Mouse (Mus musculus) ES-E14 (cell line): Measurements from ENCODE around the gene Sec61a1. TPM values are rescaled to one million over a fixed set of nuclear protein-coding genes. Genes with fewer than 3 reads are reported as not detected.

Source experiments
- DNase-seq: peaks from one replicate; pipeline ENCODE4 v3.0.0-alpha.2; 2013; ENCODE audit warnings: low read depth, low spot score
- H3K27ac ChIP-seq: 2 replicates; pipeline ENCODE4 v1.5.1; 2012; ENCODE audit warnings: low read depth, mild to moderate bottlenecking, low read length, moderate library complexity, mixed read lengths; ENCODE audit not compliant: poor library complexity, insufficient read depth, severe bottlenecking
- H3K36me3 ChIP-seq: 2 replicates; pipeline ENCODE4 v1.6.1; 2012; ENCODE audit warnings: mild to moderate bottlenecking, low read length, moderate library complexity, mixed read lengths; ENCODE audit not compliant: control insufficient read depth, poor library complexity, insufficient read depth, severe bottlenecking
- H3K4me1 ChIP-seq, 2 experiments: fragments of 150-350 bp in 1 of 2; sonication (generic) in 1 of 2; 2 replicates each; pipeline ENCODE4 v1.6.1; 2012; ENCODE audit warnings: low read length in 2 of 2, mild to moderate bottlenecking in 1 of 2, mixed read lengths in 1 of 2; ENCODE audit not compliant: control insufficient read depth in 2 of 2, insufficient read depth in 2 of 2, poor library complexity in 1 of 2
- H3K4me3 ChIP-seq, 2 experiments: fragments of 150-350 bp in 1 of 2; sonication (generic) in 1 of 2; 2 replicates each; pipeline ENCODE4 v1.5.1; 2012; ENCODE audit warnings: low read length in 2 of 2, low read depth in 1 of 2, mild to moderate bottlenecking in 1 of 2, mixed read lengths in 1 of 2; ENCODE audit not compliant: insufficient read depth in 1 of 2, poor library complexity in 1 of 2, severe bottlenecking in 1 of 2
- H3K9ac ChIP-seq: 2 replicates; pipeline ENCODE4 v1.6.1; 2012; ENCODE audit warnings: low read depth, mild to moderate bottlenecking, low read length, mixed read lengths; ENCODE audit not compliant: poor library complexity, insufficient read depth, severe bottlenecking
- H3K9me3 ChIP-seq: fragments of 150-350 bp; sonication (generic); 2 replicates; pipeline ENCODE4 v1.6.1; 2012; ENCODE audit warnings: low read depth, mild to moderate bottlenecking, low read length; ENCODE audit not compliant: control insufficient read depth, insufficient read depth
- CHD2 ChIP-seq: IDR thresholded peaks from 2 replicates; pipeline ENCODE4 v1.6.1; 2014; ENCODE audit warnings: mild to moderate bottlenecking, low read depth, low read length, inconsistent platforms
- HCFC1 ChIP-seq: IDR thresholded peaks from 2 replicates; pipeline ENCODE4 v1.6.1; 2012; ENCODE audit warnings: low read length, inconsistent platforms, borderline replicate concordance; ENCODE audit not compliant: insufficient read depth
- MAFK ChIP-seq: IDR thresholded peaks from 2 replicates; pipeline ENCODE4 v1.6.1; 2014; ENCODE audit warnings: mild to moderate bottlenecking, low read depth, low read length, inconsistent platforms; ENCODE audit not compliant: insufficient read depth
- ZC3H11A ChIP-seq: IDR thresholded peaks from 2 replicates; pipeline ENCODE4 v1.6.1; 2012; ENCODE audit warnings: low read depth, mild to moderate bottlenecking, inconsistent platforms, low read length, borderline replicate concordance
- ZNF384 ChIP-seq: IDR thresholded peaks from 2 replicates; pipeline ENCODE4 v1.6.1; 2012; ENCODE audit warnings: low read depth, low read length, inconsistent platforms
- in situ Hi-C, 2 experiments: fragments of 600-800 bp; cut with MboI; formaldehyde crosslinking; loops; one replicate each; pipeline ENCODE4 v1.15.1; 2025; ENCODE audit warnings: low sequenced_read_pairs in 2 of 2, inconsistent platforms in 1 of 2; ENCODE audit not compliant: unreplicated experiment in 2 of 2
- total RNA-seq: library from RNA; depleted of rRNA; stranded (reverse); fragments of 300-350 nt; gene quantifications from 2 replicates; pipeline ENCODE4 v1.2.3, GENCODE M21; 2012

Gene Sec61a1
- total RNA-seq, 1 experiment, result 414 TPM

DNA sequence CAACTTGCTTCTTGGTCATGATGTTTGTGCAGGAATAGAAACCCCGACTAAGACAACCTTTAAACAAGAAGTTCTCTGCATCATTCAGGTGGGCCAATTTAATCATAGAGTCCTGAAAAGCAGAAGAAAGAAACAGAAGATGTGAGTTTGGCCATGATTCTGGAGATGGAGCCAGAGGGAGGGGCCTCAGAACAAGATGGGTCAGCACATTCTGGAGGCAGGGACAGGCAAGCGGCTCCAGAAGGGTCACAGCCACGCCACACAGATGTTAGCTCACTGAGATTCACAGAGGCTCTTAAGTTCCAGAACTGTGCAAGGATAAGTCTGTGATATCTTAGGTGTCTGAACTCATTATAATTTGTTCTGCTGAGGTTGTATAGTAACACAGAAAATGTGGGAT is 25.5 kb upstream of the Sec61a1 start:
- Histone ChIP-seq H3K27ac (no peak overlapping the region), H3K4me3 (no peak overlapping the region), H3K4me1 (no peaks in the 10 kb centered on the region), H3K9me3 (no peaks in the 10 kb centered on the region), H3K36me3 (no peaks in the 10 kb centered on the region), H3K9ac (no peak overlapping the region)
- no peak for DNase-seq
- in situ Hi-C loops, result no loop called here
- TF ChIP-seq ZC3H11A (no peak), HCFC1 (no peak), CHD2 (no peak), MAFK (no peak), ZNF384 (no peak)

DNA sequence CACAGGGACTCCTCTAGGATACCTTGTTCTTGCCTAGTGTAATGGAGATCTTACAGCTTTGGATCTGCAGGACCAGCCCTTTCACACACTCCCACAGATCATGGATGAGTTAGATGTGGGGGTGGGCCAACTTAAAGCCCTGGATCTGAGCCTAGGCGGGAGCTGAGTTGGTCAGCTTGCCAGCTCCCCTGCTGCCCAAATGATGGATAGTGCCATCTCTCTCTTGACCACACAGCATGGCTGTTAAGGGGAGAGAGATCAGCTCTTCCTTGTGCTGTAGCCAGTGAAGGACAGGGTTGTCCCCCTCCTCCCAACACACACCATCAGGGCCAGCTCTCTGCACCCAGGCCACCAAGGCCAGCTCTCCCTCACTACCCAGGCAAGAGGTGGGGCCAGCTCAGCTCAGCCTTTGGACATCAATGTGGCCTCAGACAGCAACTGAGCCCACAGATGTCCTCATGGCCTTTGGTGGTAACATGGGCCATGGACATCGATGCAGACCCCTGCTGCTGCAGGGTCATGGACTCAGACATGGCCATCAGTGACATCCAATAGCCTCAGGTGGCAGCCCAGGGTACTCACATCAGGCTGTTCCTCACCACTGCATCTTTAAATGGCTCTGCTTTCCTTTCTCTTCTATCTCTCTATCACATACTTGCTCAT is 21.5 kb upstream of the Sec61a1 start:
- TF ChIP-seq MAFK (no peak), ZNF384 (no peak), ZC3H11A (no peak), CHD2 (no peak), HCFC1 (no peak)
- Histone ChIP-seq H3K36me3 (no peaks in the 10 kb centered on the region), H3K4me1 (no peaks in the 10 kb centered on the region), H3K4me3 (no peak overlapping the region), H3K9ac (no peak overlapping the region), H3K27ac (no peak overlapping the region), H3K9me3 (no peaks in the 10 kb centered on the region)
- in situ Hi-C loops, result no loop called here
- DNase-seq, result no peak

DNA sequence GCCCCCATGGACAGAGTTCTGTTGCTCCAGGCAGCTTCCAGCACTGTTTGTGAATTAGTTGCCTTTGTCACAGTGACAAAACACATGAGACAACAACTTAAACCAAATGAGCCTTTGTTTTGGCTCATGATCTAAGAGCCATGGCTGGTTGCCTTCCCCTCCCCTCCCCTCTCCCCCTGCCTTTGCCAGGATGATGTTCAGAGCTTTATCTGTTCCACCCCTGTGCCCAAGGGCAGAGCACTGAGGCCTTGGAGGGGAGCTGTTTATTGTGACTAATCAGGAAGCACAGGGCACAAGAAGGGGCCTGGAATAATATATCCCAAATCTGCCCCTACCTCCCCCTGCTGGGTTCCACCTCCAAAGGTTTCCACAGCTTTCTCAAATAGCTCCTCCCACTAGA is 11.6 kb upstream of the Sec61a1 start:
- in situ Hi-C loops, result no loop called here
- Histone ChIP-seq H3K9ac (no peak overlapping the region), H3K4me3 (no peak overlapping the region), H3K9me3 (no peaks in the 10 kb centered on the region), H3K36me3 (no peaks in the 10 kb centered on the region), H3K4me1 (no peaks in the 10 kb centered on the region), H3K27ac (no peak overlapping the region)
- DNase-seq, result no peak
- no peak for TF ChIP-seq CHD2
- no peak for TF ChIP-seq ZC3H11A
- no peak for TF ChIP-seq HCFC1
- TF ChIP-seq ZNF384, result no peak
- TF ChIP-seq MAFK, result no peak

DNA sequence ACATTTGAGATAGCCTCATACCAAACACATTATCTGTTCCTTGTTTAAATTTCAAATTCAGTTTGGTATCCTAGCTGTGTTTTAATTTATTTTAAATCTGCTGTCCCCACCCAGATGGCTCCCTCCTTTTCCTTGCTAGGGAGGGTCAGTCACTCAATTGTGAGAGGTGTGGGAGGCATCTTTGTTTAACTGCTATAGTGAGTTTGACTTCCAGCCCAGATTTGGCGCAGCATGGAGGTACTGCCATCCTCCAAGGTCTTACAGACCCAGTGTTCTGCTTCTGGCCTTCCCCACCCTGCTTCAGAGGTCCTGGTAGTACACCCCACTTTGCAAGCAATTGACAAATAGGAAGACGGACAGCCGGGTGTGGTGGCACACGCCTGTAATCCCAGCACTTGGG is 5.4 kb upstream of the Sec61a1 start:
- TF ChIP-seq CHD2, result no peak
- H3K4me1 ChIP-seq, result peaks cover 0 to 2% of the 10 kb centered on the region in 2 experiments; a peak in 1 of 4 replicates
- no peak for DNase-seq
- in situ Hi-C loops, result no loop called here
- H3K9ac ChIP-seq, result no peak overlapping the region
- no peaks in the 10 kb centered on the region for H3K36me3 ChIP-seq
- no peak overlapping the region for H3K27ac ChIP-seq
- no peak overlapping the region for H3K4me3 ChIP-seq
- no peaks in the 10 kb centered on the region for H3K9me3 ChIP-seq

DNA sequence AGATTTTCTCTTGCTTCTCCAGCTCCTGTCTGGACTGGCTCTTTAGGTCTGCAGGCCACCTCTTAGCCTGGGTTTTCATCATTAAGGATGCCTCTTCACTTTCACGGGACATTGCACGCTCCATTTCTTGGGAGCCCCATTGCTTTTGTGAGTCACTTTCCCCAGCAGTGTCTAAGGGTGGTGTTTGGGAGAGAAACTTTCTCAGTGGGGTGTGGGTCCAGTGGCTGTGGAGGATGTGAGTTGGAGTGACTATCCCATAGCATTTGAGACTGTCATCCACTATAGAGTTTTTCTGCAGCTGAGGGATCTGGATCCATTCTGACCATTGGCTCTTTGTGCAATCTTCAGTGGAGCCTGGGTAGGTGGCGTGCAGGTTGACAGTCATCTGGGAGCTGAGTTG is 4.7 kb upstream of the Sec61a1 start:
- Histone ChIP-seq H3K4me3 (no peak overlapping the region), H3K9ac (no peak overlapping the region), H3K27ac (no peak overlapping the region), H3K36me3 (no peaks in the 10 kb centered on the region), H3K4me1 (peaks cover 0 to 2% of the 10 kb centered on the region in 2 experiments; a peak in 1 of 4 replicates), H3K9me3 (no peaks in the 10 kb centered on the region)
- in situ Hi-C loops, result no loop called here
- no peak for DNase-seq
- TF ChIP-seq HCFC1, result no peak
- no peak for TF ChIP-seq ZNF384
- TF ChIP-seq MAFK, result no peak
- no peak for TF ChIP-seq ZC3H11A
- TF ChIP-seq CHD2, result no peak
